Mouse (Mus musculus) embryonic fibroblast, embryonic 13.5 days (primary cell): Measurements from ENCODE around the gene Ascc2.

Experiments
- CTCF ChIP-seq: IDR thresholded peaks from 2 replicates; pipeline ENCODE4 v1.5.1; 2011; ENCODE audit warnings: mild to moderate bottlenecking, control low read depth, low read length, moderate library complexity, borderline replicate concordance; ENCODE audit not compliant: insufficient read depth
- POLR2A ChIP-seq: IDR thresholded peaks from 2 replicates; pipeline ENCODE4 v1.6.1; 2011; ENCODE audit warnings: low read depth, mild to moderate bottlenecking, control low read depth, low read length, moderate library complexity

GRCm38 (mm10) chr11:4636782-4637342 lies 685 bp upstream of the Ascc2 start:
- TF ChIP-seq CTCF (no peak), POLR2A (no peak)
